Mouse (Mus musculus): ENCODE measurements around the gene Olfr1133. TPM values are rescaled to one million over a fixed set of nuclear protein-coding genes. Genes with fewer than 3 reads are reported as not detected.

The Olfr1133 gene
- not detected in 2 replicates for polyA plus RNA-seq (2012)

GRCm38 (mm10) chr2:87647274-87647673, at the start of gene Olfr1133:
Gene Olfr1133, minus strand, starts transcription at chr2:87647374.

GRCm38 (mm10) chr2:87693847-87694246, 46.7 kb upstream of the Olfr1133 start, which contains the start of gene Olfr1136:
Gene Olfr1136, minus strand, starts transcription at chr2:87693947.

DNA sequence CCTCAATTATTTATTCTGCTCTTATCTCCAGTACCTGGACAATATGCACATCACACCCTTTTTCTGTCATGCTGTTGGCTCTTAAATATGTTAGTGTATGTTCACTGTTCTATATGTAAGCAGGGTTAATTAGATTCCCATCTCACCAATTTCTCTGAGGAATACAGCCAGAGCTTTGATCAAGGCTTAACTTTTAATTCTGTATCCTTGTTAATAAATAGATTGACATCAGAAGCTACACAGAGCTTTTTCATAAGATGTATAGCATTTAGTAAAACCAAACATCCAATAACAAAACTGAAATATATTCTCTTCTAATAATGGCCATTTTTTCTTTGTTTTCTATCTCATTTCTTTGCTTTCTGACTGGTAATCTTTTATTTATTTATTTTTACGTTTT, 26.4 kb upstream of the Olfr1133 start, which contains the start of gene Olfr1135:
Gene Olfr1135 (minus strand): TSS at position 101 of the 400 bp plus-strand sequence.

GRCm38 (mm10) chr2:87658360-87658759, 11.2 kb upstream of the Olfr1133 start, which contains the start of gene Olfr1134:
Gene Olfr1134, minus strand, starts transcription at chr2:87658460.

GRCm38 (mm10) chr2:87637435-87637834, 9.7 kb downstream of the Olfr1133 start, which contains the start of gene Olfr1132:
Gene Olfr1132, minus strand, starts transcription at chr2:87637535.

DNA sequence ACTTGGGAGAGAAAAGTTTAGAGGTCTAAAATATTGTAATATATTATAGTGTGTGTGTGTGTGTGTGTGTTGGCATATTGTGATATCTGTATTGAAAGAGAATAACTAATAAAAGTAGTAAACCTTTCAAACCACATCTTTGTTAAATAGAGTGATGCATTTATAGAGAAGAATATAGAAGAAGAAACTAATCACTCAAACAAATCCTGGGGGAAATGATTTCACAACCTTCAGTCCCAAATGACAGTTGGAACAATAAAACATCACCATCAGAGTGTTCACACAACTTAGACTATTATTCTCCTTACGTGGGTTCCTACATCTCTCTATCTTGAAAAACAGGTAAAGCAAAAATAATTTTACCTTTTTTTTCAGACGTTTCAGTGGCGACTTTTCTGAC, 20.4 kb downstream of the Olfr1133 start, which contains the start of gene Olfr1131:
Gene Olfr1131 (plus strand): TSS at position 301 of the 400 bp plus-strand sequence.

DNA sequence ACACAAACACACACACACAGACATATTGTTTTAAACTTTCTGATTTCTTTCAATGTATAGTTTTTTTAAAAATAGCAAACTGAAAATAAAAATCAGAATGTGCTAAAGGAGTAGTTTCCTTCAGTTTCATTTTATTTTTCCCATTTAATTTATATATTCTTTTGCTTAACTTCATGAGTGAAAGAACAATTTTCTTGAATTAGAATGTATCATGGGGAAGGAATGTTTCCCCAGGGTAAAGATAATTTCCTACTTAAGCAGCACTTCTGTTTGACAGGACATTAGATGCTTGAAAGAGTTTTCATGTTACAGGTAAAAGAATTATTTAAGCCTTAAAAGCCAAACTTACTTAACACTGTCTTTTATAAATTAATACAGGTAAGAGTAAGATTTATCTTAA, 41.3 kb downstream of the Olfr1133 start, which contains the start of gene Olfr1130:
Gene Olfr1130 (plus strand): TSS at position 301 of the 400 bp plus-strand sequence.

Other genes starting within 250 kb of the Olfr1133 start
- not detected in 2 replicates for gene Olfr1123, start 230.7 kb downstream of the Olfr1133 start, polyA plus RNA-seq (2012)
- 0.02 TPM in 1 of 2 replicates, not detected in the other for gene Olfr1124, start 217.1 kb downstream of the Olfr1133 start, polyA plus RNA-seq (2012)
- gene Olfr1126, start 193.4 kb downstream of the Olfr1133 start, polyA plus RNA-seq (2012): not detected in 2 replicates
- gene Pramel7, start 150.3 kb downstream of the Olfr1133 start, polyA plus RNA-seq (2012): not detected in 2 replicates
- gene Pramel6, start 140.8 kb downstream of the Olfr1133 start, polyA plus RNA-seq (2012): not detected in 2 replicates
- gene Olfr153, start 115.6 kb downstream of the Olfr1133 start, polyA plus RNA-seq (2012): not detected in 2 replicates
- gene Olfr1128, start 101.8 kb downstream of the Olfr1133 start, polyA plus RNA-seq (2012): not detected in 2 replicates
- not detected in 2 replicates for gene Olfr1129, start 73.5 kb downstream of the Olfr1133 start, polyA plus RNA-seq (2012)
- gene Olfr1130, start 41.2 kb downstream of the Olfr1133 start, polyA plus RNA-seq (2012): not detected in 2 replicates
- gene Olfr1131, start 20.3 kb downstream of the Olfr1133 start, polyA plus RNA-seq (2012): not detected in 2 replicates
- not detected in 2 replicates for gene Olfr1132, start 9.8 kb downstream of the Olfr1133 start, polyA plus RNA-seq (2012)
- not detected in 2 replicates for gene Olfr1134, start 11.1 kb upstream of the Olfr1133 start, polyA plus RNA-seq (2012)
- gene Olfr1135, start 26.3 kb upstream of the Olfr1133 start, polyA plus RNA-seq (2012): not detected in 2 replicates
- gene Olfr1136, start 46.6 kb upstream of the Olfr1133 start, polyA plus RNA-seq (2012): not detected in 2 replicates
- gene Olfr1137, start 65.8 kb upstream of the Olfr1133 start, polyA plus RNA-seq (2012): not detected in 2 replicates
- gene Olfr1138, start 92.6 kb upstream of the Olfr1133 start, polyA plus RNA-seq (2012): not detected in 2 replicates
- not detected in 2 replicates for gene Olfr1140, start 96.4 kb upstream of the Olfr1133 start, polyA plus RNA-seq (2012)
- gene Olfr1141, start 106.6 kb upstream of the Olfr1133 start, polyA plus RNA-seq (2012): not detected in 2 replicates
- not detected in 2 replicates for gene Olfr152, start 132.1 kb upstream of the Olfr1133 start, polyA plus RNA-seq (2012)
- gene Olfr1143, start 153.2 kb upstream of the Olfr1133 start, polyA plus RNA-seq (2012): not detected in 2 replicates
- not detected in 2 replicates for gene Olfr1145, start 162.4 kb upstream of the Olfr1133 start, polyA plus RNA-seq (2012)
- not detected in 2 replicates for gene Olfr1148, start 183.2 kb upstream of the Olfr1133 start, polyA plus RNA-seq (2012)
- not detected in 2 replicates for gene Olfr1150-ps1, start 196.6 kb upstream of the Olfr1133 start, polyA plus RNA-seq (2012)
- gene Olfr1151, start 208.5 kb upstream of the Olfr1133 start, polyA plus RNA-seq (2012): not detected in 2 replicates
- 0.01 TPM in 1 of 2 replicates, not detected in the other for gene Olfr1152, start 219.1 kb upstream of the Olfr1133 start, polyA plus RNA-seq (2012)
- gene Olfr1153, start 247.6 kb upstream of the Olfr1133 start, polyA plus RNA-seq (2012): not detected in 2 replicates

Data from megakaryocyte-erythroid progenitor cell, adult 5 weeks (primary cell).